Mouse (Mus musculus): Measurements from ENCODE around the gene AU041133.

DNA sequence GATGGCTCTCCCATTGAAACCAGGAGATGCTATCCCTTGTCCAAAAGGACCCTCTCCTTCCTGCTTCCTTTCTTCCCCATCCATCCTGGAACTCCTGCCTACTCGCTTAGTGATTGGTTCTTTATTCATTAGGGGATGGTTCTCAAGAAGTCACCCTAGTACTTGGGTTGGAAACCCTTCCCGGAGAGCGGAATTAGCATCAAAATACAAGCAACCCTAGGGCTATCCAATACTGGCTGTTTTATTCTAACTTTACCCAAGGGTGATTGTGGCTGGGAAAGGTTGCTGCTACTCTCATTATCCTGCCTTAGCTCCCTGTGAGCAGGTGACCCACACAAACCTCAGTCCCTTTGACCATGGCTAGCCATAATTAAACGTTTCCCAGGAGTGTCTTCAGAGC lies 19.8 kb downstream of the AU041133 start:
- TF ChIP-seq POLR2A (IDR thresholded peaks at IDR 0.05; ENCODE audit: low read depth, low read length), result no peak
- no peak for TF ChIP-seq CTCF (IDR thresholded peaks at IDR 0.05; ENCODE audit: extremely low read depth, insufficient read length, insufficient replicate concordance, low read depth, low read length)

Data from small intestine, adult 2 months (tissue).